Mouse (Mus musculus) thymus, postnatal 0 days (tissue): ENCODE data around the gene Rbbp7. TPM values are rescaled to one million over a fixed set of nuclear protein-coding genes. Genes with fewer than 3 reads are reported as not detected.
"Not testable (repeated sequence)": the region's sequence is repeated elsewhere in the genome, so short reads cannot be mapped to it uniquely, and the experiment has no call there.

Experiments
- DNase-seq: peaks from one replicate; pipeline ENCODE4 v3.0.0-alpha.2; 2015; ENCODE audit warnings: low spot score
- polyA plus RNA-seq: library from polyadenylated mRNA; unstranded; fragments of >200 nt; fragmentation: Nextera tagmentation; extraction: Ambion mirVana; gene quantifications from 2 replicates; pipeline ENCODE4 v1.2.1, GENCODE M21; 2015

Gene Rbbp7
- 367 and 379 TPM in 2 replicates for polyA plus RNA-seq

- peak; percentile 94 for DNase-seq
These were observed at the start of gene Rbbp7 for GRCm38 (mm10) chrX:162760115-162760942. Gene Rbbp7, plus strand, starts transcription at chrX:162760402.

DNA sequence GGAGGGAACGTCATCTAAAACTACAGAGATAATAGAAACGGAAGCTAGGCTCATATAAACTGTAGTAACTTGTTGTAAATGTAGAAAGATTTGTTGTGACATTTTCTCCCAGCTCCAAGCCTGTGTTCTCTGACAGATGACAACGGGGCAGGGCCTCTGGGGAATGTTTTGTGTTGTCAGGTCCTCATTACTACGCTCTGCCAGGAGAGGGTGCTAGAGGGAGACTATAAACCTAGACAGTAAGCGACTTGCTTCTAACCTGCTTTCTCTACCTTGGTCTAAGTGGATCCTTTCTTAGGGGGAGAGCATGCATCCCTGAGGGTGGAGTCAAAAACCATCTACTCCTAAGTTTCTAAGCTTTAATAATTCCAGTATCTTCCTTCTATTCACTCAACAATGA, 42.4 kb upstream of the Rbbp7 start:
- DNase-seq = peak; percentile 55

- peak; percentile 44 for DNase-seq
These were observed 40.6 kb upstream of the Rbbp7 start for GRCm38 (mm10) chrX:162719615-162720014.

- DNase-seq = no peak
These were observed 32.8 kb upstream of the Rbbp7 start for GRCm38 (mm10) chrX:162727367-162727777.

GRCm38 (mm10) chrX:162727795-162728194, 32.4 kb upstream of the Rbbp7 start:
- no peak for DNase-seq

GRCm38 (mm10) chrX:162728228-162728627, 32.0 kb upstream of the Rbbp7 start:
- no peak for DNase-seq

DNA sequence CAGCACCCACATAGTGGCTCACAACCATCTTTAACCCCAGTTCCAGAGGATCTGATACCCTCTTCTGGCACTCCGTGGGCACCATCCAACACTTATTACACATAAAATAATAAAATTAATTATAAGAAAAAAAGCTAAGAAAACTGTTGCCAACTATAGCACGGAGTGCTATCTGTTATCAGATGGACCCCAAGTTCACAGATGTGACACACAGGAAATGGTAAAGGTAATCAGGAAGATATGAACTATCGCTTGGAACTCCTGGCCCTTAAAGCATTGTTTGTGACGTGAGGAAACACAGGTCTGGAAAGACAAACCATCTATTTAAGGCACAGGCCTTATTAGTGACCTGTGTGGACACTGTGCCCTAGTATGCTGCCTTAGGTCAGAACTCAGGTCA, 30.2 kb upstream of the Rbbp7 start:
- no peak for DNase-seq

GRCm38 (mm10) chrX:162734997-162735929, 24.9 kb upstream of the Rbbp7 start:
- peak; percentile 60 for DNase-seq

DNA sequence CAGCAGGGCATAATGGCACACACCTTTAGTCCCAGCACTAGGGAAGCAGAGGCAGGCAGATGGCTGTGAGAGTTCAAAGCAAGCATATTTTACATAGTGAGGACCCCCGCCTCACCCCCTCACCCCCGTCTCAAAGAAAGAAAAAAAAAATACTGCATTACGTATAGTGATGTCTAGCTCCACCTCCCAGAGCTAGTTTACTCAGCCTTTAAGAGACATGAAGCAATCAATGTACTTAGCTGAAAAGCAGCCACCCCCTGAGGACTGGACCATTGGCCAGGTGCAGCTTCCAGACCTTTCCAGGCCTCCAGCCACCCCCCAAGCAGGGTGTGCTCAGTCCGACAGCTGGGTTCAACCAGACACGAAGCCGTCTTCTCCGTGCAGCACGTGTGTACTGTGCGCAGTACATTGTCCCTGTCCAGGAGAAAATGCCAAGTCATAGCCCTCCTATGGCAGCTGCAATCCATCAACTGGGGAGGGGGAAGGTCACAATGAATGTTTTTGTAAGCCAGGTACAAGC, 24.0 kb upstream of the Rbbp7 start:
- peak; percentile 7 for DNase-seq

- DNase-seq = no peak
These were observed 11.3 kb upstream of the Rbbp7 start for GRCm38 (mm10) chrX:162748696-162749420.

- DNase-seq = no peak
These were observed 7.8 kb upstream of the Rbbp7 start for GRCm38 (mm10) chrX:162752418-162752817.

- no peak for DNase-seq
These were observed 5.9 kb upstream of the Rbbp7 start for GRCm38 (mm10) chrX:162754314-162754713.

GRCm38 (mm10) chrX:162756058-162756457, 4.1 kb upstream of the Rbbp7 start:
- DNase-seq = no peak

DNA sequence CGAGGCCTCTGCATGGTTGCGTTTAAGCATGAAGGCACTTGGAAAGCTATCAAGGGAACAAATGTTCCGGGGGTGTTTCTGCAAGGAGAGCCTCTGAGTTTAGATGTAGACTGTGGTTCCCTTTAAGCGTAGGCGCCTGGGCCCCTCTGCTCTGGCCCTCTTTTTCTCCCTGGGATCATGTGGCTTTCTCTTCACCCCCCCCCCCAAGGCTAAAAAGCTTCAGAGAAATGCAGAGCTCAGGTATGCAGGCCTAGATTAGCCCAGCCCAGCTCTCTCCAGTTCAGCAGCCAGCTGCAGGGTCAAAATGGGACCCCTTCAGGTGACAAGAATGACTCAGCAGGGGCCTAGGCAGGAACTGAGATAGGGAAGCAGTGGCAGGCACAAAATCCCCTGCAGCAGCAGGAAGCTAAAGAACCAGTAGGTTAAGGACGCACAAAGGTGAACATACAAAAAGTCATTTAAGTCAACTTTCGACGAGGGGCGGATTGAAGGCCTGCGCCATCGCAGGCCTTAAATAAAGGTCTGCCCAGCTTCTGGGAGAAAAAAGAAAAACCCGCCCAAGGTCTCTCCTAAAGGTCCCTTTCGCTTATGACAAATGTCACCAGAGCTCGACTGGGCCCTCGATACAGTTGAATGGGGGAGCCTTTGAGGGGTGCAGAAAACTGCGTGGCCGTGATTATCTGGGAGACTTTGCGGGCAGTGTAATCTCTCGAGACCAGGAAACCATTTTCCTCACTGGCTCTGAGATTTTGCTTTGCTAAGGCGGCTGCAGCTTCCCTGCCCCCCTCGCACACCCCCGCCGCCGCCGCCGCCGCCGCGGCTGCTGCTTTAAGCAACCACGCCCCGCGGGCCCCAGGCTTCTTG, 719 bp upstream of the Rbbp7 start:
- peak; percentile 58 for DNase-seq

- no peak for DNase-seq
These were observed 835 bp downstream of the Rbbp7 start for GRCm38 (mm10) chrX:162760958-162761515.

DNA sequence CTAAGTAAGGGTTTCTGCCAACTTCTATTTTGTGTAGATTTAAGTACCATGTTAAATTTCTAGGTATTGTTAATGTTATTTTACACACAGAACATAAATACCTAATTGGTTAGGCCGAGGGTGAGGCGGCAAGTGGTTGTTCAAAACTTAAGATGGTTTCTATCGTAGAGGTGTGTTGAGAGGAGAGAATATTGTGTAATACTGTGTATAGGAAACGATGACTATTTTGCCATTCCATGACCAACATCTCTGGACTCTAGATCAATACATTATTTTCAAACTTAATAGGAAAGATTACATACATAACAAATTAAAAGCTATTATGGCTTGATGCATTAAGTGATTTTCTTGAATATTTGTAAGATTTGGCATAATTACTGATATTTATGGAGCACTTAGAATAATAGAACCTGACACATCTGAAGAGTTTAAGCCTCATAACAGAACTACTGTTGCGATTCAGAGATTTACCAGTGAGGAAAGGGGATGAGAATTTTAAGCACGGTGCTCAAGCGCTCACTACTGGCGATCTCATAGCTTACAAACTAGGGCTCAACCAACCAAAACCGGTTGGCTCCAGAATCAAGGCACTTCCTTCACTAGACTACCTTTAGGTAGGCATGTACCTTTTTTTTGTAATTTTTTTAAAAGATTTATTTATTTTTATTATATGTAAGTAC, 1.7 kb downstream of the Rbbp7 start:
- DNase-seq = no peak

- no peak for DNase-seq
These were observed 10.5 kb downstream of the Rbbp7 start for GRCm38 (mm10) chrX:162770726-162771125.

- DNase-seq = no peak
These were observed 28.2 kb downstream of the Rbbp7 start for GRCm38 (mm10) chrX:162788372-162788771.

DNA sequence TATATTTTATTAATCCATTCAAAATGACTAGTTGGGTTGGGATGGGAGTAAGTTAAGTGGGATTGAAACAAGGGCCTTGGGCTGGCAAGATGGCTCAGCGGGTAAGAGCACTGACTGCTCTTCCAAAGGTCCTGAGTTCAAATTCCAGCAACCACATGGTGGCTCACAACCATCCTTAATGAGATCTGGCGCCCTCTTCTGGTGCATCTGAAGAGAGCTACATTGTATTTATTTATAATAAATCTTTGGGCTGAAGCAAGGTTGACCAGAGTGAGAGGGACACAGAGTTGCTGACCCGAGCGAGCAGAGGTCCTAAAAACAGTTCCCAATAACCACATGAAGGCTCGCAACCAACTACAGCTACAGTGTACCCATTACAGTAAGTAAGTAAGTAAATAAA, 31.2 kb downstream of the Rbbp7 start:
- DNase-seq = not testable (repeated sequence)
